Mouse (Mus musculus): ENCODE measurements around the gene Cemip.

Gene Cemip

DNA sequence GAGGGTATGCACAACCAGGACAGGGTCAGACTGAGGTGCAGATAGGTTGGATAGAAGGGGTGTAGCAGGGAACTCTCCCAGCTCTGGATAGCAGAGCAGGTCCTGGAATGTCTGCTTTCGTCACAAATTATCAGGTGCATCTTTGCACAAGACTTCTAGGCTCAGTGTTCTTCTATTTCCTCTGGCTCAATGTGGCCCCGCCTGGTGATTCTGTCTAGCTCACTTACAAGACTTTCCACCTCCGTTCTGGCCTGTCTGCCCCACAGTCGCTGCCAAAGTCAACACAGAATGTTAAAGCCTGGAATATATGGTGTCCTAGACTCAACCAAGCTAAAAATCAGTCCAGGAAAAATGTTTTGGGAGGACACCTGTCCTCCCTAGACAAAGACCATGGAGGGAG lies 57.9 kb downstream of the Cemip start:
- DNase-seq (ENCODE audit: low read depth), result peak; percentile 37

- no peak for DNase-seq (ENCODE audit: low read depth)
Measured at GRCm38 (mm10) chr7:84026950-84027585, 59.2 kb downstream of the Cemip start.

GRCm38 (mm10) chr7:84026090-84026489 lies 60.2 kb downstream of the Cemip start:
- DNase-seq (ENCODE audit: low read depth), result no peak

DNA sequence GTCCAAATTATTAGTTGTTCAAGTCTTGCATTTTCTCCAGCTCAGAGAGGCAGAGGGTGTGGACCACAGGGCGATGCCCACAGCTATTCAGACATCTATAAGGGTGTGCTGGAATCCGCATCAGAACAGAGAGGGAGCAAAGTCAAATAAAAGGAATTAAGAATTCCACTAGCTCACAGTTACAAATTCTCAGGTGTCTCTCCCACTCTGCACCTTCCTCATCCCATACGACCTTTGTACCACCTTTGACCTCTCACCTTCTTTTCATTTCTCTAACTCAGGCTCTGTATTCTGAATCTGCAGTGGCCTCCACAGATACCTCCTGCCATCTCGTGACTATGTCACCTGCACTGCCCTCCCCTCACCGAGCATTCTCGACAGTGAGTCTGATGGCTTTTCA lies 62.8 kb downstream of the Cemip start:
- no peak for DNase-seq (ENCODE audit: low read depth)

GRCm38 (mm10) chr7:84022462-84022861 lies 63.8 kb downstream of the Cemip start:
- no peak for DNase-seq (ENCODE audit: low read depth)

GRCm38 (mm10) chr7:84019381-84019780 lies 66.9 kb downstream of the Cemip start:
- peak; percentile 49 for DNase-seq (ENCODE audit: low read depth)

DNA sequence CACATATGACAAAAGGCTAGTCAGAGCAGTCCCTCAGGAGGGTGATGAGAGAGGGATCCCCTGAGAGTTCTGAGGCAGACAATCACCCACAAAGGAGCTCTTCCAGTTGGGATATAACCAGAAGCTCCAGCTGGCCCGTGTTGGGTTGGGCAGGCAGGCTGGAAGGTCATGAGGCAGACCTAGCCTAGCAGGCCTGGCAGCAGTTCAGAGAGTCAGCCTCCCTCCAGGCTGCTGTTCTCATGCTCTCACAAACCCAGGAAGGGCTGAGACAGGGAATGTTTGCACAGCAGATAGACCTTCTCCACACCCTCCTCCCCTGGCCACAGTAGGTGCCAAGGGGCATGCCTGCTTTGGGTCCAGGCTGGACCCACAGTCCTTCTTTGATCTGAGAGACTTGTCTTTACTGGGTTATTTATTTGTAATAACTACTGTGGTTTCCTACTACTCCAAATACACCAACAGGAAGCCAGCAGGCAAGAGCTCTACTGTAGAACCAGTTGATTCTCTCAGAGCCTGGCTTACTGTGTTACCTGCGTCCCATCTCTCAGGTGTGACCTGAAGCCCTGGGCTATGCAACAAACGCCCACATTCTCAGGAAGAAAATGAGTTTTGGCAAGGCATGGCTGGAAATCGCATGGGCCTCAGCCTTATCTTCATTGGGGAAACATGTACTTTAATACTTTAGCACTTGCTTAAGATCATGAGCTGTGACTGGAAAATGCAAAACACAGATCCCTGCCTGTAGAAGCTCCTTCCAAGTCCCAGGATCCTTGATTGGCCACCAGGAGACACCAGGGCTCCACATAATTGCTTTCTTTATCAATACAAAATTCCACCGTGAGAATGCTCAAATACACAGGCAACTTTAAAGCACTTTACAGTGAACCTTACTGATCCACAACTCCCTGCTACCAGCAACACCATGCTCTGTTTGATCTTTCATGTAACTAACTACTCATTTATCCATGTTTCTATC lies 67.7 kb downstream of the Cemip start:
- peak; percentile 65 for DNase-seq (ENCODE audit: low read depth)

DNA sequence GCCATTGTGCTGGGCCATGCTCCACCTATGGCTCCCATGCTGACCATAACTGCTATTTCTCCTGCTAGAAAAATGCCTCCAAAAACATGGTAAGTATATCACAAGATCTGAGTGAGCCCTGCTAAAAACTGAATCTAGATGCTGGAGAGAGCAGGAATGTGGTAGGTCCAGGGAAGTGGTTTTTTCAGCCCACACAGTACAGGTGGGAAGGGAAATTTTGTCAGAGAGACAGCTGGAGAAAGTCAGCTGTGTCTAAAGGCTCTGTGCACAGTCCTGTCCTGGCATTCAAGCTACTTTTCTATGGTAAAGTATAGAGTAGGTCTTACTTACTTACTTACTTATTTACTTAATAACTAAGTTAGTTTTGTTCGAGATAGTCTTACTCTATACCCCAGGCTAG lies 71.3 kb downstream of the Cemip start:
- no peak for DNase-seq (ENCODE audit: low read depth)

DNA sequence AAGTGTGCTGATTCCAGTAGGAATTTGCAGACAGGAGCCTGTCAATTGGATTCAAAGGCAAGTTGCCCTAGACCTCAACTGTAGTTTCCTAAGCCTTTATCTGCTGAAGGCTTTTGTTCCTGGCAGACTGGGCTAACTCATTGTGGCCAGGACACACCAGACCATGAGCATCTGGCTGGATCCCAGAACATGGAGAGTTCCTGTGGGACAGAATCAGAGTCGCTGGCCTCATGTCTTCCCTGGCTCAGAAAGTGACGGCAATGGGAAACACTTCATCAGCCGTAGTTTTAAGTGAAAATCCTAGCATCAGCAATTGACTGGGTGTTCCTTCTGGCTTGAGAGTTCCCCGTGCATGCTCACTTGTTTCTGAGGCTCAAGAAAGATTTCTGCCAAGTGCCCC lies 72.6 kb downstream of the Cemip start:
- no peak for DNase-seq (ENCODE audit: low read depth)

DNA sequence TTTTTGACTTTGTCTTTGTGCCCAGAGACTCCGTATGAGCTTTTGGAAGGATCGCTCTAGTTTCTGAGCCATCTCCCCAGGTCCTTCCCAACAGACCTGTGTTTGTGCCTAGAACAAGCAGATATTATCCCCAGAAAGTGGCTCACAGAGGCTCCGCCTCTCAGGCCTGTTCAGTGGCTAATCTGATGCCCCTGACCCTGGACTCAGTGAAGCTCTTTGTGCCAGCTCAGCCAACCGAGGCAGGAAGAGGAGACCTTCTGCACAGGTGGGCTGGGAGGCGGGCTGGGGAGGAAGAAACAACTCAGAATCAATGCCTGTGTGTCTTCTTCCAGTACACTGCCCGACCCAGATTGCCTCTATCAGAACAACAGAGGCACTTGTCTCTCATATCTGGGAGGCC lies 81.9 kb downstream of the Cemip start:
- DNase-seq (ENCODE audit: low read depth), result no peak

- DNase-seq (ENCODE audit: low read depth), result no peak
Measured at GRCm38 (mm10) chr7:84001516-84001915, 84.8 kb downstream of the Cemip start.

GRCm38 (mm10) chr7:84000671-84001070 lies 85.6 kb downstream of the Cemip start:
- DNase-seq (ENCODE audit: low read depth), result no peak

- no peak for DNase-seq (ENCODE audit: low read depth)
Measured at GRCm38 (mm10) chr7:83999647-84000046, 86.7 kb downstream of the Cemip start.

- no peak for DNase-seq (ENCODE audit: low read depth)
Measured at GRCm38 (mm10) chr7:83994348-83994747, 92.0 kb downstream of the Cemip start.

GRCm38 (mm10) chr7:83989294-83989693 lies 97.0 kb downstream of the Cemip start:
- DNase-seq (ENCODE audit: low read depth), result peak; percentile 39

- no peak for DNase-seq (ENCODE audit: low read depth)
Measured at GRCm38 (mm10) chr7:83985751-83986150, 100.6 kb downstream of the Cemip start.

DNA sequence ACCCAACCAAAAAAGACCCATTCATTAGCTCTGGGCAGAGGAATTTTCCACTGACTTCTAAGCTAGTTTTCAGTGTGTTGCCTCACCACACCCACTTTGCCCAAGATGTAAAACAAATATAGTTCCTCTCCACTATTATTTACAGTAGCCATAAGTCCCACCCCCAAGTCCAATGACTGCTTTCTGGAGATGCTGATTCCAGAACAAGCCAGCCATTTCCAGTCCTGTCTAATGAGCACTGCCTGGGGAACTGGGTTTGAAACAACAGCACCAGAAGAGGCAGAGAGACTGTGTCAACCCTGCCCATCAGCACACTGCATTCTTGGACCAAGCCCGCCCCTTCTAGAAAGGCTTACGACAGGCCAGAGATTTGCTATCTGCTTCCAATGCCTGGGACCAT lies 103.7 kb downstream of the Cemip start:
- DNase-seq (ENCODE audit: low read depth), result no peak

- no peak for DNase-seq (ENCODE audit: low read depth)
Measured at GRCm38 (mm10) chr7:83978945-83979536, 107.3 kb downstream of the Cemip start.

DNA sequence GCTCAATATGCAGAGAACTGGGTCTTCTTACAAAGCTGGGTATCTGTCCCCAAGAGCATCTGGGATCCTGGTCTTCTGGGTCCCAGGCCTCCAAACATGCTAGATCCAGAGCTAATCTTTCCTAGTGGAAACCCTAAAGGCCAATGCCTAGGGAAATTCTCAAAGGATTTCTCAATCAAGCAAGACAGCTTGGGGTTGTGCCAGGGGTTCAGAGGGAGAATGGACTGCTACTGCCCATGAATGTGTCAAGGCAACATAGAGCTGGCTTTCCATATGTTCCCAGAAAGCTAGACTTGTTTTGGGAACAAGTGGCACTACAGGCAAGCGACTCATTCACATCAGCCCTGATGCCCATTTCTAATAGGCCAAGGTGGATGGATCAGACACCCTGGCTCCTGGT lies 107.9 kb downstream of the Cemip start:
- DNase-seq (ENCODE audit: low read depth), result peak; percentile 64

GRCm38 (mm10) chr7:83976413-83976958 lies 109.8 kb downstream of the Cemip start:
- DNase-seq (ENCODE audit: low read depth), result peak; percentile 55

GRCm38 (mm10) chr7:83975283-83975682 lies 111.0 kb downstream of the Cemip start:
- peak; percentile 58 for DNase-seq (ENCODE audit: low read depth)

DNA sequence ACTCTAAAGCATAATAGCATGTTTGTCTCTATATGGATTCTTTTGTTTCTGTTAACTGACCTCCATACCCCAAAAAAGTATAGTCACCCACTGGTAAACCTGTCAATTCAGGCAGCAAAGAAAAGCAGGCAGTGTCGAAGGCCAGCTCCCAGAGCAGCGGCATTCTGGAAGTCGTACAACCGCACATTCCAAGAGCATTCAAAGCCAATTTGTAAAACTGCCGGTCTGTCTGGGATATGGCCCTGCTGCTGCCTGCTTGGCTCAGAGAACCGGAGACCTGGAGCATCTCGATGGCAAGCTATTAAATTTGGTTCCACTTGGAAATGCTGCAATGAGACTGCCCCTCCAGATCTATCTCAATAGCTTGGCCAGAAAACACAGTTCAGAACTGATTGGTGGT lies 113.8 kb downstream of the Cemip start:
- no peak for DNase-seq (ENCODE audit: low read depth)

All from NIH3T3 (cell line).